Mouse (Mus musculus) olfactory bulb, adult 2 months (tissue): ENCODE data around the gene Ptpn6. TPM values are rescaled to one million over a fixed set of nuclear protein-coding genes. Genes with fewer than 3 reads are reported as not detected.

Experiments
- H3K27ac ChIP-seq: fragments of 200-500 bp; 2 replicates; pipeline ENCODE4 v1.5.1; 2012; ENCODE audit warnings: low read depth, low read length; ENCODE audit not compliant: insufficient read depth
- H3K4me1 ChIP-seq: fragments of 200-500 bp; 2 replicates; pipeline ENCODE4 v1.6.1; 2012; ENCODE audit warnings: low read length; ENCODE audit not compliant: control insufficient read depth, insufficient read depth
- H3K4me3 ChIP-seq: fragments of 200-500 bp; 2 replicates; pipeline ENCODE4 v1.5.1; 2012; ENCODE audit warnings: mild to moderate bottlenecking, low read depth, low read length, moderate library complexity; ENCODE audit not compliant: insufficient read depth
- CTCF ChIP-seq: fragments of 200-500 bp; IDR thresholded peaks from 2 replicates; pipeline ENCODE4 v1.5.1; 2012; ENCODE audit warnings: low read depth, mild to moderate bottlenecking, low read length, moderate library complexity; ENCODE audit not compliant: insufficient read depth
- POLR2A ChIP-seq: fragments of 200-500 bp; IDR thresholded peaks from 2 replicates; pipeline ENCODE4 v1.6.1; 2012; ENCODE audit warnings: mild to moderate bottlenecking, low read depth, low read length, moderate library complexity; ENCODE audit not compliant: insufficient read depth
- WGBS: fragments of 180-500 bp; shearing (Covaris S2); methylation state at CpG from one replicate; pipeline ENCODE4 v1.1.7; 2018; 5-methylcytosine and 5-hydroxymethylcytosine counted together
- polyA plus RNA-seq: library from polyadenylated mRNA; stranded (reverse); fragments of >200 nt; gene quantifications from 2 replicates; pipeline ENCODE4 v1.2.4, GENCODE M21; 2012; ENCODE audit warnings: low replicate concordance; ENCODE audit not compliant: missing spikeins, insufficient read depth, insufficient read length

Ptpn6 gene
- polyA plus RNA-seq, 1 experiment: not detected

GRCm38 (mm10) chr6:124722876-124723473 is 15.5 kb downstream of the Ptpn6 start:
- Histone ChIP-seq H3K4me1 (no peaks in the 10 kb centered on the region), H3K4me3 (no peak overlapping the region), H3K27ac (no peak overlapping the region)
- WGBS: 82% methylated on average over 6 of the region's 6 CpGs
- no peak for TF ChIP-seq CTCF
- no peak for TF ChIP-seq POLR2A

- TF ChIP-seq POLR2A (no peak), CTCF (no peak)
- WGBS: 60% methylated on average over 11 of the region's 11 CpGs
Observed at GRCm38 (mm10) chr6:124720904-124721303, 17.6 kb downstream of the Ptpn6 start.

GRCm38 (mm10) chr6:124719354-124719978 is 19.0 kb downstream of the Ptpn6 start:
- TF ChIP-seq CTCF (no peak), POLR2A (no peak)
- Histone ChIP-seq H3K27ac (no peak overlapping the region), H3K4me1 (0 out of 2 replicates have a peak, but pooled peaks cover 3% of the 10 kb centered on the region), H3K4me3 (no peak overlapping the region)
- WGBS: 78% methylated on average over 7 of the region's 7 CpGs

More at GRCm38 (mm10) chr6:124720904-124721303, 17.6 kb downstream of the Ptpn6 start:
- H3K4me3 ChIP-seq: no peak overlapping the region
- H3K4me1 ChIP-seq: 0 out of 2 replicates have a peak, but pooled peaks cover 3% of the 10 kb centered on the region
- H3K27ac ChIP-seq: no peak overlapping the region

- Histone ChIP-seq H3K4me1 (peaks cover 6% of the 10 kb centered on the region; the same call in 1 of the 2 replicates), H3K27ac (no peak overlapping the region), H3K4me3 (no peak overlapping the region)
- 74% methylated on average over 16 of the region's 16 CpGs for WGBS
- TF ChIP-seq POLR2A (no peak), CTCF (no peak)
Observed at GRCm38 (mm10) chr6:124718703-124719102, 19.8 kb downstream of the Ptpn6 start.

GRCm38 (mm10) chr6:124717968-124718367 is 20.5 kb downstream of the Ptpn6 start:
- Histone ChIP-seq H3K4me3 (no peak overlapping the region), H3K4me1 (peaks cover 9% of the 10 kb centered on the region), H3K27ac (no peak overlapping the region)
- TF ChIP-seq POLR2A (no peak), CTCF (no peak)
- WGBS: 84% methylated on average over 13 of the region's 13 CpGs

- WGBS: 46% methylated on average over 20 of the region's 20 CpGs
- TF ChIP-seq POLR2A: no peak
- no peak for TF ChIP-seq CTCF
- Histone ChIP-seq H3K4me1 (peaks cover 12% of the 10 kb centered on the region), H3K27ac (no peak overlapping the region; the same call in 1 of the 2 replicates), H3K4me3 (no peak overlapping the region)
Observed at GRCm38 (mm10) chr6:124716864-124717490, 21.5 kb downstream of the Ptpn6 start.

GRCm38 (mm10) chr6:124712918-124713317 is 25.6 kb downstream of the Ptpn6 start:
- WGBS: 11% methylated on average over 11 of the region's 11 CpGs
- TF ChIP-seq POLR2A (no peak), CTCF (no peak)
- Histone ChIP-seq H3K4me3 (peak overlapping the region; percentile 66), H3K27ac (no peak overlapping the region), H3K4me1 (peaks cover 15% of the 10 kb centered on the region)

GRCm38 (mm10) chr6:124711824-124712782 is 26.4 kb downstream of the Ptpn6 start, which contains the start of the genes Emg1 and Phb2:
TSS of gene Emg1 (minus strand) at chr6:124712178.
TSS of gene Phb2 (plus strand) at chr6:124712336.
- TF ChIP-seq POLR2A: peak; percentile 18; the same call in 1 of the 2 replicates
- no peak for TF ChIP-seq CTCF
- H3K4me1 ChIP-seq: peaks cover 14% of the 10 kb centered on the region
- no peak within 1 kb of the TSS for H3K27ac ChIP-seq
- WGBS: under 1% methylated on average over 76 of the region's 76 CpGs
- H3K4me3 ChIP-seq: peak within 1 kb of the TSS; percentile 91
